Mouse (Mus musculus): ENCODE results near the gene Slc6a16. TPM values are rescaled to one million over a fixed set of nuclear protein-coding genes. Genes with fewer than 3 reads are reported as not detected.
"Not testable (repeated sequence)": the region's sequence is repeated elsewhere in the genome, so short reads cannot be mapped to it uniquely, and the experiment has no call there.

The Slc6a16 gene
- polyA plus RNA-seq, 1 experiment from 2014 or later = not detected

DNA sequence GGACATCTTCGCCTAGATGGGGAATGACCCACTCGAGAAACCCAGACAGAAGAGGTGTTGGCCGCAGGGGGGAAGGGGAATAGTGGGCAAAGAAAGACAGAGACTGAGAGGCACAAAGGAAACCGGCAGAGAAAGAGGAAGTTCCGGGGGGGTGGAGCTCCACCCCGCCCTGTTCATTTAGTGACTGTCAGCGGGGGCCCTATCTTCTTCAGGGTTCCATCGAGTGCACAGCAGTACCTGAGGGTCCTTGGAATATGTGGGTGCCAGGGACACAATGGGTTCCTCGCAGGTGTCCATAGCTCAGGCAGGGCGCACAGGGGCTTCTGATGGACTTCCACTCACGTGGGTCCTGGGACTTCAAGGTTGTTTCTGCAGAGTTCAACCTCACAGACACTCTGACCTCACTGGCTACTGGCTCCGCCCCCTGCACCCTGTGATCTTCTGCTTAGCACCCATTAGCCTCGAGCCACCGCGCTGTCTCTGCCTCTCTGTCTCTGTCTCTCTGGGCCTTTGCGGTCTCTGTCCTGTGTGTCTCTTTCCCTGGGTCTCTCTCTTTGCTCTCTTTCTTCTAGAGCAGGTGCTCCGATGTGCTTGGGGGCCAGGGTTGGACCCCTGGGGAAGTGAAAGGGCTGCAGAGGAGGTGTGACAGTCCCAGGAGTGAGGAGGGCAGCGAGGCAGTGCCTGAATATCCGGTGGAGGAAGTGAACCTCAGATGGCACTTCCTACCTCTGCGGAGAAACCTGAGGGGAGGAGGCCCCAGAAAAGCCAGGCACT, 2.0 kb upstream of the Slc6a16 start, which contains the start of gene Cd37:
Gene Cd37 (minus strand): TSS at position 393 of the 774 bp plus-strand sequence.
- H3K4me3 ChIP-seq (ENCODE audit: low read depth, low read length) = 0 out of 2 replicates have a peak within 1 kb of the TSS, but pooled peaks have one; percentile 3
- H3K27me3 ChIP-seq (replicated peaks; ENCODE audit: control insufficient read depth, insufficient read depth, low read length) = no peaks in the 10 kb centered on the region
- no peak for TF ChIP-seq CTCF (IDR thresholded peaks at IDR 0.05; ENCODE audit: low read depth)
- H3K27ac ChIP-seq (ENCODE audit: low read depth, low read length) = no peak within 1 kb of the TSS
- peak within 1 kb of the TSS; percentile 37; the same call in 1 of the 2 replicates for H3K4me2 ChIP-seq (replicated peaks; ENCODE audit: low read depth)
- 40% methylated on average over 20 of the region's 20 CpGs for WGBS
- ATAC-seq = no peak
- H3K9ac ChIP-seq (ENCODE audit: low read depth, low read length) = no peak within 1 kb of the TSS
- H3K4me1 ChIP-seq (replicated peaks; ENCODE audit: control insufficient read depth, insufficient read depth, low read length) = peaks cover 4% of the 10 kb centered on the region
- H3K9me3 ChIP-seq (ENCODE audit: control insufficient read depth) = no peaks in the 10 kb centered on the region
- no peaks in the 10 kb centered on the region; the same call in 1 of the 2 replicates for H3K36me3 ChIP-seq (ENCODE audit: control insufficient read depth, insufficient read depth)

GRCm38 (mm10) chr7:45240109-45240508, 776 bp upstream of the Slc6a16 start:
- 90% methylated on average over 7 of the region's 7 CpGs for WGBS
- Histone ChIP-seq H3K9ac (ENCODE audit: low read depth, low read length) (no peak overlapping the region), H3K4me1 (replicated peaks; ENCODE audit: control insufficient read depth, insufficient read depth, low read length) (no peaks in the 10 kb centered on the region), H3K4me2 (replicated peaks; ENCODE audit: low read depth) (no peak overlapping the region), H3K36me3 (ENCODE audit: control insufficient read depth, insufficient read depth) (no peaks in the 10 kb centered on the region), H3K9me3 (ENCODE audit: control insufficient read depth) (no peaks in the 10 kb centered on the region), H3K27ac (ENCODE audit: low read depth, low read length) (no peak overlapping the region), H3K27me3 (replicated peaks; ENCODE audit: control insufficient read depth, insufficient read depth, low read length) (no peaks in the 10 kb centered on the region), H3K4me3 (ENCODE audit: low read depth, low read length) (no peak overlapping the region)
- no peak for TF ChIP-seq CTCF (IDR thresholded peaks at IDR 0.05; ENCODE audit: low read depth)
- no peak for ATAC-seq

DNA sequence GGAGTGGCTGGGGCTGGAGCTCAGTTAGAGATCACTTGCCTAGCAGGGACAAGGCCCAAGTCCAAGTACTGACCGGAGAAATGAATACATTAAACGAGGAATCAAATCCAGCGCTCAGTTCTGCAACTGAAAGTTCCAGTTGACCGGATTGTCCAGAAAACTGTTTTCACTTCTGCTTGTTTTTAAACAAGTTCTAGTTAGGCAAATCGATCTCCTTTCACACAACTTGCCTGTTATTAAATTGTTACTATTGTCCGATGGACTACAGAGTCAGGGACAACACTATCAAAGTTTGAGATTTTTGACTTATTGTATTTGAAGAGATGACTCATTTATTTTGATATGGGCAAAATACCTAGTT, 484 bp downstream of the Slc6a16 start:
- no peak for TF ChIP-seq CTCF (IDR thresholded peaks at IDR 0.05; ENCODE audit: low read depth)
- Histone ChIP-seq H3K27me3 (replicated peaks; ENCODE audit: control insufficient read depth, insufficient read depth, low read length) (no peaks in the 10 kb centered on the region), H3K4me2 (replicated peaks; ENCODE audit: low read depth) (peak overlapping the region; percentile 40; the same call in 1 of the 2 replicates), H3K36me3 (ENCODE audit: control insufficient read depth, insufficient read depth) (no peaks in the 10 kb centered on the region), H3K4me3 (ENCODE audit: low read depth, low read length) (no peak overlapping the region), H3K27ac (ENCODE audit: low read depth, low read length) (no peak overlapping the region), H3K9me3 (ENCODE audit: control insufficient read depth) (no peaks in the 10 kb centered on the region), H3K4me1 (replicated peaks; ENCODE audit: control insufficient read depth, insufficient read depth, low read length) (no peaks in the 10 kb centered on the region), H3K9ac (ENCODE audit: low read depth, low read length) (no peak overlapping the region)
- ATAC-seq = no peak
- 84% methylated on average over 6 of the region's 6 CpGs for WGBS

DNA sequence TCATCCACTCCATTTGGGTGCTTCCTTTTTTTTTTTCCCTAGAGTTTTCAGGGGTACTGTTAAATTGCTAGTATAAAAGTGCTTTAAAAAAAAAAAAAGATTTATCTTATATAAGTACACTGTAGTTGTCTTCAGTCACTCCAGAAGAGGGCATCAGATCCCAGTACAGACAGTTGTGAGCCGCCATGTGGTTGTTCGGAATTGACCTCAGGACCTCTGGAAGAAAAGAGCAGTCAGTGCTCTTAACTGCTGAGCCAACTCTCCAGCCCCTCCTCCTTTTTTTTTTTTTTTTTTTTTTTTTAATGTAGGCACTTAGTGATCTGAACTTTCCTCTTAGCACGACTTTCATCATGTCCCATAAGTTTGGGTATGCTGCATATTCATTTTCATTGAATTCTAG, 6.8 kb downstream of the Slc6a16 start:
- no peaks in the 10 kb centered on the region for H3K27me3 ChIP-seq (replicated peaks; ENCODE audit: control insufficient read depth, insufficient read depth, low read length)
- TF ChIP-seq CTCF (IDR thresholded peaks at IDR 0.05; ENCODE audit: low read depth) = peak; percentile 27; the same call in 1 of the 2 replicates
- ATAC-seq = no peak
- no peaks in the 10 kb centered on the region for H3K4me1 ChIP-seq (replicated peaks; ENCODE audit: control insufficient read depth, insufficient read depth, low read length)
- no peak overlapping the region for H3K27ac ChIP-seq (ENCODE audit: low read depth, low read length)
- 51% methylated on average over 3 of the region's 3 CpGs for WGBS
- no peak overlapping the region for H3K9ac ChIP-seq (ENCODE audit: low read depth, low read length)
- H3K36me3 ChIP-seq (ENCODE audit: control insufficient read depth, insufficient read depth) = no peaks in the 10 kb centered on the region
- no peaks in the 10 kb centered on the region for H3K9me3 ChIP-seq (ENCODE audit: control insufficient read depth)
- H3K4me3 ChIP-seq (ENCODE audit: low read depth, low read length) = no peak overlapping the region
- H3K4me2 ChIP-seq (replicated peaks; ENCODE audit: low read depth) = no peak overlapping the region

- Histone ChIP-seq H3K9ac (ENCODE audit: low read depth, low read length) (no peak overlapping the region), H3K4me3 (ENCODE audit: low read depth, low read length) (no peak overlapping the region), H3K36me3 (ENCODE audit: control insufficient read depth, insufficient read depth) (no peaks in the 10 kb centered on the region), H3K27me3 (replicated peaks; ENCODE audit: control insufficient read depth, insufficient read depth, low read length) (no peaks in the 10 kb centered on the region), H3K27ac (ENCODE audit: low read depth, low read length) (no peak overlapping the region), H3K9me3 (ENCODE audit: control insufficient read depth) (no peaks in the 10 kb centered on the region), H3K4me2 (replicated peaks; ENCODE audit: low read depth) (no peak overlapping the region), H3K4me1 (replicated peaks; ENCODE audit: control insufficient read depth, insufficient read depth, low read length) (no peaks in the 10 kb centered on the region)
- no peak for ATAC-seq
- WGBS = 75% methylated on average over 8 of the region's 8 CpGs
- TF ChIP-seq CTCF (IDR thresholded peaks at IDR 0.05; ENCODE audit: low read depth) = no peak
These were observed 12.9 kb downstream of the Slc6a16 start for GRCm38 (mm10) chr7:45253806-45254205.

DNA sequence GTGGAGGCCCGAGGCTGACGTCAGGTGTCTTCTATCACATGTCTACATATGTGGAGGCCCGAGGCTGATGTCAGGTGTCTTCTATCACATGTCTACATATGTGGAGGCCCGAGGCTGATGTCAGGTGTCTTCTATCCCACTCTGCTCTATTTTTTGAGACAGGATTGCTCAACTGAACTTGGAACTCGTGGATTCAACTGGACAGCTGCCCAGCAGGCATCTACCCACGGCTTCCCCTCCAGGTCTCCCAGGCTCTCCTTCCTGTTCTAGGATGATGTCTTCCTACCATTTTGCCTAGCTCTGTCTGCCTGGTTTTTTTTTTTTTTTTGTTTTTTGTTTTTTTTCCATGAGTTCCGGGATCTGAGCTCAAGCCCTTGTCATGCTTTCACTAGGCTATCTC, 14.9 kb downstream of the Slc6a16 start:
- H3K4me2 ChIP-seq (replicated peaks; ENCODE audit: low read depth); H3K4me1 ChIP-seq (replicated peaks; ENCODE audit: control insufficient read depth, insufficient read depth, low read length); H3K9ac ChIP-seq (ENCODE audit: low read depth, low read length); H3K27ac ChIP-seq (ENCODE audit: low read depth, low read length); H3K4me3 ChIP-seq (ENCODE audit: low read depth, low read length); ATAC-seq; H3K9me3 ChIP-seq (ENCODE audit: control insufficient read depth); H3K36me3 ChIP-seq (ENCODE audit: control insufficient read depth, insufficient read depth); H3K27me3 ChIP-seq (replicated peaks; ENCODE audit: control insufficient read depth, insufficient read depth, low read length): not testable (repeated sequence)
- WGBS = 72% methylated on average over 5 of the region's 7 CpGs

Data from intestine, postnatal 0 days (tissue).